Mouse (Mus musculus): Measurements from ENCODE around the gene Olfr640. TPM values are rescaled to one million over a fixed set of nuclear protein-coding genes. Genes with fewer than 3 reads are reported as not detected.

Olfr640 gene
- total RNA-seq (2014; rRNA removed) = not detected in 2 replicates
- polyA plus RNA-seq (2015; fragmentation: Nextera tagmentation; extraction: Ambion mirVana) = not detected in 2 replicates

- H3K27ac ChIP-seq = no peak within 1 kb of the TSS
- no peaks in the 10 kb centered on the region for H3K9me3 ChIP-seq (ENCODE audit: low read length)
- TF ChIP-seq CTCF (IDR thresholded peaks at IDR 0.05; ENCODE audit: low read depth) = no peak
- no peaks in the 10 kb centered on the region for H3K36me3 ChIP-seq (ENCODE audit: insufficient read depth, low read length)
- WGBS = 78% methylated on average over 6 of the region's 6 CpGs
- no peaks in the 10 kb centered on the region for H3K4me1 ChIP-seq (ENCODE audit: insufficient read depth, low read length)
- no peak for ATAC-seq
- H3K9ac ChIP-seq (replicated peaks; ENCODE audit: low read length) = no peak within 1 kb of the TSS
- H3K27me3 ChIP-seq (ENCODE audit: insufficient read depth, low read length) = no peaks in the 10 kb centered on the region
- H3K4me2 ChIP-seq (ENCODE audit: low read depth, low read length) = no peak within 1 kb of the TSS
- no peak within 1 kb of the TSS for H3K4me3 ChIP-seq (ENCODE audit: low read length)
- DNase-seq (ENCODE audit: low spot score) = no peak
Observed at GRCm38 (mm10) chr7:104025473-104025872, at the start of gene Olfr640. TSS of gene Olfr640 (minus strand) at chr7:104025573.

GRCm38 (mm10) chr7:104071769-104072168, 46.4 kb upstream of the Olfr640 start, which contains the start of gene Olfr644:
TSS of gene Olfr644 (minus strand) at chr7:104071869.
- ATAC-seq = no peak
- H3K36me3 ChIP-seq (ENCODE audit: insufficient read depth, low read length) = no peaks in the 10 kb centered on the region
- TF ChIP-seq CTCF (IDR thresholded peaks at IDR 0.05; ENCODE audit: low read depth) = no peak
- H3K4me3 ChIP-seq (ENCODE audit: low read length) = no peak within 1 kb of the TSS
- no peaks in the 10 kb centered on the region for H3K9me3 ChIP-seq (ENCODE audit: low read length)
- no peak within 1 kb of the TSS for H3K27ac ChIP-seq
- H3K4me2 ChIP-seq (ENCODE audit: low read depth, low read length) = no peak within 1 kb of the TSS
- H3K9ac ChIP-seq (replicated peaks; ENCODE audit: low read length) = no peak within 1 kb of the TSS
- H3K27me3 ChIP-seq (ENCODE audit: insufficient read depth, low read length) = no peaks in the 10 kb centered on the region
- H3K4me1 ChIP-seq (ENCODE audit: insufficient read depth, low read length) = no peaks in the 10 kb centered on the region
- DNase-seq (ENCODE audit: low spot score) = no peak
- WGBS = 82% methylated on average over 2 of the region's 2 CpGs

GRCm38 (mm10) chr7:104061345-104061744, 36.0 kb upstream of the Olfr640 start, which contains the start of gene 4930516K23Rik:
TSS of gene 4930516K23Rik (minus strand) at chr7:104061445.
- H3K36me3 ChIP-seq (ENCODE audit: insufficient read depth, low read length) = no peaks in the 10 kb centered on the region
- no peak for TF ChIP-seq CTCF (IDR thresholded peaks at IDR 0.05; ENCODE audit: low read depth)
- 36% methylated on average over 2 of the region's 2 CpGs for WGBS
- H3K4me1 ChIP-seq (ENCODE audit: insufficient read depth, low read length) = no peaks in the 10 kb centered on the region
- no peak within 1 kb of the TSS for H3K9ac ChIP-seq (replicated peaks; ENCODE audit: low read length)
- H3K27ac ChIP-seq = no peak within 1 kb of the TSS
- H3K9me3 ChIP-seq (ENCODE audit: low read length) = no peaks in the 10 kb centered on the region
- no peak for ATAC-seq
- H3K27me3 ChIP-seq (ENCODE audit: insufficient read depth, low read length) = no peaks in the 10 kb centered on the region
- no peak for DNase-seq (ENCODE audit: low spot score)
- H3K4me2 ChIP-seq (ENCODE audit: low read depth, low read length) = no peak within 1 kb of the TSS
- no peak within 1 kb of the TSS for H3K4me3 ChIP-seq (ENCODE audit: low read length)

- no peak for DNase-seq (ENCODE audit: low spot score)
- no peaks in the 10 kb centered on the region for H3K27me3 ChIP-seq (ENCODE audit: insufficient read depth, low read length)
- H3K4me3 ChIP-seq (ENCODE audit: low read length) = no peak overlapping the region
- H3K27ac ChIP-seq = no peak overlapping the region
- H3K36me3 ChIP-seq (ENCODE audit: insufficient read depth, low read length) = no peaks in the 10 kb centered on the region
- no peak for TF ChIP-seq CTCF (IDR thresholded peaks at IDR 0.05; ENCODE audit: low read depth)
- H3K9me3 ChIP-seq (ENCODE audit: low read length) = no peaks in the 10 kb centered on the region
- H3K9ac ChIP-seq (replicated peaks; ENCODE audit: low read length) = no peak overlapping the region
- no peak for ATAC-seq
- H3K4me2 ChIP-seq (ENCODE audit: low read depth, low read length) = no peak overlapping the region
- WGBS = 92% methylated on average over 1 of the region's 1 CpGs
- no peaks in the 10 kb centered on the region for H3K4me1 ChIP-seq (ENCODE audit: insufficient read depth, low read length)
Observed at GRCm38 (mm10) chr7:104059215-104059614, 33.8 kb upstream of the Olfr640 start.

DNA sequence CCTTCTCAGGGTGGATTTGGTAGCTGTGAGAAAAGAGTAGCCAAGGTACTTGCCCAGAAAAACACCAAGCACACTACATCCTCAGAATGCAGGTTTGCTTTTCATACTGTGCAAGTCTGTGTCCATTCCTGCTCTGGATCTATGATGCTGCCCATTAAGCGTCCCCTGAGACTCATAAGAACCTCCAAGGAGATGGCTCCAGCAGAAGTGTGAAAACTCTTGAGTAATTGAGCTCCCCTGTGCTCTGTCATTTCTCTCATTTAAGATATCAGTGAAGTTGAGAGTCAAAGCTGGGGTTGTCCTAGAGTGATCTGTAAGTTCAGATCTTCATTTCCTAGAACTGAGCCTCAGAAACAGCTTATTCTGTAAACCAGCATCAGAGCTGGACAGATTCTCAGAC, 27.2 kb upstream of the Olfr640 start, which contains the start of gene Olfr642:
Olfr642 (minus strand) TSS at position 101 of the 400 bp plus-strand sequence.
- Histone ChIP-seq H3K4me1 (ENCODE audit: insufficient read depth, low read length) (no peaks in the 10 kb centered on the region), H3K27ac (no peak within 1 kb of the TSS), H3K27me3 (ENCODE audit: insufficient read depth, low read length) (no peaks in the 10 kb centered on the region), H3K9me3 (ENCODE audit: low read length) (no peaks in the 10 kb centered on the region), H3K4me2 (ENCODE audit: low read depth, low read length) (no peak within 1 kb of the TSS), H3K9ac (replicated peaks; ENCODE audit: low read length) (no peak within 1 kb of the TSS), H3K36me3 (ENCODE audit: insufficient read depth, low read length) (no peaks in the 10 kb centered on the region), H3K4me3 (ENCODE audit: low read length) (no peak within 1 kb of the TSS)
- no peak for ATAC-seq
- DNase-seq (ENCODE audit: low spot score) = no peak
- WGBS = 67% methylated on average over 1 of the region's 1 CpGs
- TF ChIP-seq CTCF (IDR thresholded peaks at IDR 0.05; ENCODE audit: low read depth) = no peak

DNA sequence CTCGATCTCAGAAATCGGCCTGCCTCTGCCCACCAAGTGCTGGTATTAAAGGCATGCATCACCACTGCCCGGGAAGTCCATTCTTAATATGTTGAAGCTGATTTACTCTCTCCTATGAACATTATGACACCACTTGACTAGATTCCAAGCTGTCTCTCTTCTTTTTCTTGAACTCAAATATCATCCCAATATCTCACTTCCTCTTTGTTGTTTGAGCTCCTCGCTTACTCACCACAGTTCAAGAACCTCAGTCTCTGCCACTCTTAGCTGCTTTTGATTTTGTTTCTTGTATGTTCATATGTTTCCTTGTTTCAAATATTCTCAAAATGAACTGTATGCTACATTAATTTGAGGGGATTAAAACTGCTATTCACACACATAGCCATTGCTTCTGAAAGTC, 25.4 kb upstream of the Olfr640 start:
- ATAC-seq (no peak), DNase-seq (ENCODE audit: low spot score) (no peak)
- no peak overlapping the region for H3K9ac ChIP-seq (replicated peaks; ENCODE audit: low read length)
- WGBS = 94% methylated on average over 4 of the region's 4 CpGs
- H3K4me2 ChIP-seq (ENCODE audit: low read depth, low read length) = no peak overlapping the region
- no peak for TF ChIP-seq CTCF (IDR thresholded peaks at IDR 0.05; ENCODE audit: low read depth)
- H3K4me3 ChIP-seq (ENCODE audit: low read length) = no peak overlapping the region
- H3K36me3 ChIP-seq (ENCODE audit: insufficient read depth, low read length) = no peaks in the 10 kb centered on the region
- H3K9me3 ChIP-seq (ENCODE audit: low read length) = no peaks in the 10 kb centered on the region
- H3K4me1 ChIP-seq (ENCODE audit: insufficient read depth, low read length) = no peaks in the 10 kb centered on the region
- H3K27me3 ChIP-seq (ENCODE audit: insufficient read depth, low read length) = no peaks in the 10 kb centered on the region
- no peak overlapping the region for H3K27ac ChIP-seq

DNA sequence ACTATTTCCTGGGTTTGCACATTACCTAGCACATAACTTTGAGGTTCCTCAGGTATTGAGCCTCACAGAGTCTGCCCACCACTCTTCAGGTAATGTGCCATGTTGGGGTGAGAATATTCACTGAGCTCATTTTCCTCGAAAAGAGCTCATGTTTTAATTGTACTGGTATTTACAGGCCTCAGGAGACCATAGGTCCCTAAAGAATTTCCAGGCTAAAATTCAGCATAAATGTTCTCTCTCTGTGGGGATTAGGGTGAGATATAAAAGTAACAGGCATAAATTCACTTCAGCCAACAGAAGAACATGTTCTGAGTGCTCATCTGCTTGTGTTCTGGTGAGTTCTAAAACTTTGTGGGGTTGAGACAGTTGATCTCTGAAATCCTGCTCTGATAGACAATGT, 9.8 kb upstream of the Olfr640 start, which contains the start of gene Olfr641:
Olfr641 (plus strand) TSS at position 301 of the 400 bp plus-strand sequence.
- Histone ChIP-seq H3K9me3 (ENCODE audit: low read length) (no peaks in the 10 kb centered on the region), H3K4me1 (ENCODE audit: insufficient read depth, low read length) (no peaks in the 10 kb centered on the region), H3K27ac (no peak within 1 kb of the TSS), H3K4me3 (ENCODE audit: low read length) (no peak within 1 kb of the TSS), H3K4me2 (ENCODE audit: low read depth, low read length) (no peak within 1 kb of the TSS), H3K27me3 (ENCODE audit: insufficient read depth, low read length) (no peaks in the 10 kb centered on the region), H3K36me3 (ENCODE audit: insufficient read depth, low read length) (no peaks in the 10 kb centered on the region), H3K9ac (replicated peaks; ENCODE audit: low read length) (no peak within 1 kb of the TSS)
- DNase-seq (ENCODE audit: low spot score) (no peak), ATAC-seq (no peak)
- 73% methylated on average over 1 of the region's 1 CpGs for WGBS
- no peak for TF ChIP-seq CTCF (IDR thresholded peaks at IDR 0.05; ENCODE audit: low read depth)
